Mouse (Mus musculus) E14TG2a.4 (cell line): ENCODE data around the gene Sars.

Experiments used
- H3K27me3 ChIP-seq: 2 replicates; pipeline ENCODE4 v1.6.1; 2014; ENCODE audit warnings: low read length, control low read depth; ENCODE audit not compliant: insufficient read depth
- H3K36me3 ChIP-seq: 2 replicates; pipeline ENCODE4 v1.6.1; 2014; ENCODE audit warnings: low read length, control low read depth; ENCODE audit not compliant: insufficient read depth
- H3K4me1 ChIP-seq: replicated peaks from 2 replicates; pipeline ENCODE4 v1.6.1; 2014; ENCODE audit warnings: low read depth, low read length, control low read depth
- H3K4me3 ChIP-seq: replicated peaks from 2 replicates; pipeline ENCODE4 v1.5.1; 2014; ENCODE audit warnings: mild to moderate bottlenecking, low read length
- H3K9me3 ChIP-seq: 2 replicates; pipeline ENCODE4 v1.6.1; 2014; ENCODE audit warnings: low read length, control low read depth
- CTCF ChIP-seq: conservative IDR thresholded peaks from 2 replicates; pipeline ENCODE4 v1.5.1; 2014; ENCODE audit warnings: low read length
- NANOG ChIP-seq: IDR thresholded peaks from 2 replicates; pipeline ENCODE4 v1.6.1; 2014; ENCODE audit warnings: borderline replicate concordance, low read length, mixed read lengths
- POU5F1 ChIP-seq: IDR thresholded peaks from 2 replicates; pipeline ENCODE4 v1.6.1; 2014; ENCODE audit warnings: low read length, borderline replicate concordance

Gene Sars

DNA sequence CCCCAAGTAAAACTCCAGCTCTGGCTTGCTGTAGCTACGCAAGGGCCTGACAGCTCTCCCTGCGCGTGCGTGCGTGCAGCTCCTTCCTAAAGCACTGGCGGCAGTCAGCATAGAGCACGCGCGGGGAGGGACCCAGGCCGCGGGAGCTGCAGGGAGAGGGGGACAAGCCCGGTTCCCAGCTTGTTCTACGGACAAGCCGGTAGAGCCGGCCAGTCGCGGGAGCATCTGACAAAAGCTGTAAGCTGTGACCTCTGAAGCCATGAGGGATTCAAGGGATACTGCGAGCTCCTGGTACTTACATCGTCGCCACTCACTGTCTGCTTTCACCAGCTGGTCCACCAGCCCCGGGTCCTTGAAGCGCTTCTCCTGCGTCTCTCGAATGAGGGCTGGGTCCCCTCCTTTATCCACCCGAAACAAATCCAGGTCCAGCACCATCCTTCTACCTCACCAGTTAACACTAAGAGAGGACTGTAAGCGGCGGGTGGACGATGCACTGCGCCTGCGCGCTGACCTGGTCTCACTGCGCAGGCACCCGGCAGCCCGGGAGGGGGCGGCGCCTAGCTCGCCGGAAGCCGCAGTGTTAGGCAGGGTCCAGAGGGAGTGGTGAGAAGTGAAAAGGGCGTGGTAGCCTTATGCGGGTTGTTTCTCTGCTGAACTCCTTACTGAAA, at the start of gene Sars:
Sars (minus strand) TSS at position 512 of the 668 bp plus-strand sequence.
- no peak for TF ChIP-seq POU5F1
- TF ChIP-seq NANOG, result no peak
- no peak for TF ChIP-seq CTCF
- Histone ChIP-seq H3K4me1 (peaks cover 64% of the 10 kb centered on the region), H3K36me3 (peaks cover 37% of the 10 kb centered on the region), H3K4me3 (peak within 1 kb of the TSS; percentile 93), H3K27me3 (no peaks in the 10 kb centered on the region), H3K9me3 (0 out of 2 replicates have a peak, but pooled peaks cover 2% of the 10 kb centered on the region)

DNA sequence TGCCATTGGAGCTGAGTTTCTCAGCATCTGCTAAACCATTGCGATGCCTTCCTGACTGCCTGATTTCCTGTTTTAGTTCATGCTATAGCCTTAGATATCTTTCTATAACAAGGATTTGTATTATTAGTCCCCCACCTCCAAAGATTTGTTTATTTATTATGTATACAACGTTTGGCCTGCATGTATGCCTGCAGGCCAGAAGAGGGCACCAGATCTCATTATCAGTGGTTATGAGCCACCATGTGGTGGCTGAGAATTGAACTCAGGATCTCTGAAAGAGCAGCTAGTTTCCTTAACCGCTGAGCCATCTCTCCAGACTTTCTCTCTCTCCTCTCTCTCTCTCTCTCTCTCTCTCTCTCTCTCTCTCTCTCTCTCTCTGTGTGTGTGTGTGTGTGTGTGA, 45.0 kb upstream of the Sars start:
- Histone ChIP-seq H3K36me3 (no peaks in the 10 kb centered on the region), H3K27me3 (peaks cover 3% of the 10 kb centered on the region; the same call in 1 of the 2 replicates), H3K9me3 (no peaks in the 10 kb centered on the region), H3K4me3 (no peak overlapping the region), H3K4me1 (peaks cover 9% of the 10 kb centered on the region)
- no peak for TF ChIP-seq NANOG
- TF ChIP-seq CTCF, result peak; percentile 58

DNA sequence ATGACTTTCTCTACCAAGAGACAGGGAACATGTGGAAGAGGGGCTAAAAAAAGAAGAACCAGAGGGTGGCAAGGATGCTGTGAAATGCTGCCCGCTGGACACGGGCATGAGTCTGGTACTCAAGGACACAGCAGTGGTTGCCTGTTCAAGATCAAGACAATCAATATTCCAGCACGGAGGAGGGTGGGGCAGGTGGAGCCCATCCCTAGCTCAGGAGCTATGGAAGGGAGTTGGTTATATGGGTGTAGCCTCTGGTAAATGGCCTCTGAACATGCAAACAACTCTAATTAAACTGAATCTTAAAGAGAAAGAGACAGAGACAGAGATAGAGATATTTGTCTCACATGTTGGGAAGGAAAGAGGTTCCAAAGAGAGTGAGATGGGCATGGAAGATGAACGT, 39.7 kb upstream of the Sars start:
- peaks cover 8% of the 10 kb centered on the region for H3K9me3 ChIP-seq
- H3K36me3 ChIP-seq, result no peaks in the 10 kb centered on the region
- H3K4me3 ChIP-seq, result no peak overlapping the region
- H3K4me1 ChIP-seq, result peaks cover 6% of the 10 kb centered on the region
- TF ChIP-seq NANOG (no peak), CTCF (no peak), POU5F1 (no peak)
- peaks cover 8% of the 10 kb centered on the region for H3K27me3 ChIP-seq

DNA sequence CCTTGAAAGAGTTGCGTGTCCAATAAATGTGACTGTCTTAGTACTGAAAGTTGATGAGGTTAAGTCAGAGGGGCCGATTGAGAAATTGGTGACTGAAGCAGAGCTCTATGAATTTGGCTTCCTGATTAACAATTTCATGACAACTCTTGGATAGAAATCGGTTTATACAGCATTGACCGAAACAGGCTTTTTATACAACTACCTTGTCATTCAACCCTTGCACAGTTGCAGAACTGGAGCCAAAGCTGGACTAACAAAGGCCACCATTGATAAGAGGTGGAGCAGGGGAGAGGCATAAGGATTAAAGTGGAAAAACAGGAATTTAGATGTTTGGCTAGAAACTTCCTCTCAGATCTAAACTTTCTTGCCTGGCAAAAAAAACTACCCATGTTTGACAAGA, 33.8 kb upstream of the Sars start:
- TF ChIP-seq POU5F1 (no peak), NANOG (no peak), CTCF (no peak)
- H3K36me3 ChIP-seq, result no peaks in the 10 kb centered on the region
- H3K9me3 ChIP-seq, result peaks cover 8% of the 10 kb centered on the region
- no peak overlapping the region for H3K4me3 ChIP-seq
- H3K27me3 ChIP-seq, result peaks cover 13% of the 10 kb centered on the region
- H3K4me1 ChIP-seq, result no peaks in the 10 kb centered on the region

DNA sequence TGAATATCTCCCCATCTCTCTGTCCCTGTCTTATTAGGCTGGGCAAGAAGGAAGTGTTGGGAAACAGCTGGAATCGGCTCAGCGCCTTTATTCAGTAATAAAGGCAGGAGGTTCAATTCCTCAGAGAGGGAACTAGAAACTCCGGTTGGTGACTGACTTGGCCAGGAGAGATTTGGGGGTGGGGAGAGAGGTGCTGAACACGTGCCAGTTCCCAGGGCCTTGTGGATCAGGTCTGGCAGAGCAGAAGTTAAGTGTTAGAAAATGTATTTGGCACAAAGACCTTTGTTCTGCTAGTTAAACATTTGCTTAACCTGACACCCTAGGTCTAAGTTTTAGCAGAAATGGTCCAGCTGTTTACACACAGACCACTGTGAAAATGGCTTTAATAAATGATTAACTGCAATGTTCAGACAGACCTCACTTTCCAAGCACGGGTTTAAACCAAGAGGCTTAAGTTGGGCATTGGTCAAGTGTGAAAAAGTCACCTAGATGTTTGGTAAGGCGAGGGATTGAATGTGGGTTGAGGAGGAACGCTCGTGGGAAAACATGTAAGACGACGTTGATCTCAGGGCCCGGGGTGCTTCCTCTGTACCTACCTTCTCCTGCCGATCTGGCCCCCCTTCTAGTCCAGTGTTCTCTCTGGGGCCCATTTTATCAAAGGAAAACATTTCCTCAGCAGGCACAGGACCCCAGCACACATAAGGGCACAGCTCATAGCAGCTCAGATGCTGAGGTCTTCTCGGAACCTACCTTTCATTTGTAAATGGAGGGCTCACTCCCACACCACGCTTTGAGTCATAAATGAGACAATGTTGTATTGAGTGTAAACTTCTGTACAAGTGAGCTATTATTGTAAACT, 32.0 kb upstream of the Sars start:
- peaks cover 6% of the 10 kb centered on the region for H3K4me1 ChIP-seq
- no peaks in the 10 kb centered on the region for H3K36me3 ChIP-seq
- H3K4me3 ChIP-seq, result no peak overlapping the region
- no peak for TF ChIP-seq POU5F1
- no peak for TF ChIP-seq NANOG
- no peak for TF ChIP-seq CTCF
- no peaks in the 10 kb centered on the region for H3K9me3 ChIP-seq
- peaks cover 21% of the 10 kb centered on the region for H3K27me3 ChIP-seq

DNA sequence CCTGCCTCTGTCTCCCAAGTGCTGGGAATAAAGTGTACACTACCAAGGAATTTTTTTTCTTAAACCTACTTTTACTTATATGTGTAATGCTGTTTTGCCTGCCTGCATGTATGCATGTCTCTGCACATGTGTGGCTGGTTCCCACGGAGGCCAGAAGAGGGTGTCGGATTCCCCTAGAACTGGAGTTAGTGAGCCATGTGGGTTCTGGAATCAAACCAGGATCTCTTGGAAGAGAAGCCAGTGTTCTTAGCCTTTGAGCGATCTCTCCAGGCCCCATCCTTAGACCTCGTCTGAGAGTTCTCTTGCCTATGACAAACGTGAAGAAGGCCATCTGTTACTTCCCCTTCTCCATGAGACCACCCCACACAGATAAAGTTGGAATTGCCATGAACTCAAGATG, 30.5 kb upstream of the Sars start:
- Histone ChIP-seq H3K9me3 (no peaks in the 10 kb centered on the region), H3K4me3 (no peak overlapping the region)
- no peak for TF ChIP-seq NANOG
- no peak for TF ChIP-seq POU5F1
- TF ChIP-seq CTCF, result no peak

DNA sequence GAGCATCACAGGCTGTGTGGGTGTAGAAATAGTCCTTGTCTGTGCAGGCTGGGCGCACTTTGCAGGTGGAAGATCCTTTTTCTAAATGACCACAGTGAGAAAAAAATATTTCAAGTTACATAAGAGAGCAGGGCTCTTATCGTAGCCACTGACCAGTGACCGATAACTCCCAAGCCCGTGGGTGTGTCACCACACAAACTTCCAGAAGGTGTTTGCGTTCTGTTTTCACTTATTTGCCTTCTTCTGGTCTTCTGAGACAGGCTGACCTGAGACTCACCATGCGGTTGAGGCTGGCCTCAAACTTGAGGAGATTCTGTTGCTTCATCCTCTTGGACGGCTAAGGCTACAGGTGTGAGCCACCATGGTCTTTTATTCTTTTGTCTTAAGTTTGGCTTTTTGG, 30.0 kb upstream of the Sars start:
- Histone ChIP-seq H3K4me3 (no peak overlapping the region), H3K36me3 (no peaks in the 10 kb centered on the region), H3K27me3 (peaks cover 21% of the 10 kb centered on the region), H3K4me1 (peaks cover 12% of the 10 kb centered on the region), H3K9me3 (no peaks in the 10 kb centered on the region)
- TF ChIP-seq CTCF, result no peak
- TF ChIP-seq POU5F1, result no peak
- no peak for TF ChIP-seq NANOG

More for the DNA sequence above, 30.5 kb upstream of the Sars start:
- peaks cover 21% of the 10 kb centered on the region for H3K27me3 ChIP-seq
- no peaks in the 10 kb centered on the region for H3K36me3 ChIP-seq
- H3K4me1 ChIP-seq, result peaks cover 12% of the 10 kb centered on the region

DNA sequence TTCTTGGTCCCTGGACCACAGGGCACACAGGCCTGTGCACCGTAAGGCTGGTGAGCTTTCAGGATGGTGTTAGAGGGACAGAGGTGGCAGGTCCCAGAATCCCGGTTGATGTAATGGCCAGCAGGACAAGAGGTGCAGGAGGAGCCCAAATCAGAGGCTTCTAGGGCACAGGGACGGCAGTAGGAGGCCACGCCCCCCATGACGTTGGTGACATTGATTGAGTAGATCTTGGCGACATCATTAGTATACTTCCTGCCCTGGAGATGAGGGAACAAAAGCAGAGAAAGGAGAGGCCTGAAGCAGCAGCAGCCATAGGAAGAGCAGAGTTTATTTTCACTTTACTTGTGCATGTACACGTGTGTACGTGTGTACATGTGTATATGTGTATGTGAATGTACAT, 22.8 kb upstream of the Sars start:
- Histone ChIP-seq H3K4me3 (no peak overlapping the region), H3K9me3 (no peaks in the 10 kb centered on the region)
- TF ChIP-seq NANOG, result no peak
- no peak for TF ChIP-seq POU5F1
- TF ChIP-seq CTCF, result no peak

More for the DNA sequence above, 22.8 kb upstream of the Sars start:
- Histone ChIP-seq H3K36me3 (no peaks in the 10 kb centered on the region), H3K4me1 (peaks cover 16% of the 10 kb centered on the region), H3K27me3 (peaks cover 11% of the 10 kb centered on the region)
